Mouse (Mus musculus): Measurements from ENCODE around the gene Avil.

DNA sequence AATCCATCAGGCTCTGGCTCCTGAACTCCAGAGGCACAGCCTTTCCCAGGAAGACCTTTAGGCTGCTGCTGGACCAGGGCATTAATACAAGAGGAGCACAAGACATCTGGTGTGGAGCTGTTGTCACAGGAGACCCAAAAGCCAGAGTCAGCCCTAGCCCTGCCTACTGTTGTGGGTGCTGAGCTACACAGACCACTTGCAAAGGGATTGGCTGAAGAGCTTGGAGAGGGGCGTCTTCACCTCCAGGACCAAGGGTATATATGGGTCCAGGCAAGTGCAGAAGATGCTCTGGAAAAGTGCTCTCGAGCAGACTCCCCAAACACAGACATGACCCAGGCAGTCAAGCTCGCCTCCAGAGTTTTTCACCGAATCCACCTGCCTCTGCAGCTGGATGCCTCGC is 47.4 kb downstream of the Avil start, which contains the start of gene Cyp27b1:
- no peak for TF ChIP-seq CTCF (IDR thresholded peaks at IDR 0.05; ENCODE audit: extremely low read depth, insufficient read length, insufficient replicate concordance, low read depth, low read length)
- no peak for TF ChIP-seq POLR2A (IDR thresholded peaks at IDR 0.05; ENCODE audit: low read depth, low read length)

All from small intestine, adult 2 months (tissue).